Comparison of ENCODE assay signal across 8 mouse cellular contexts in genomic region chr13:47273487-47273886, GRCm38 (mm10).
DNase-seq lines count a peak whose midpoint lies in the region; ATAC-seq lines count a peak whose summit lies in the region.

No protein-coding gene starts in this region.

- no peak for DNase-seq in kidney, adult 9 months
- DNase-seq in embryo, embryonic 9.5 days (ENCODE audit: extremely low spot score): peak; percentile 83
- no peak for DNase-seq in adrenal gland, postnatal 36 days
- DNase-seq in adrenal gland, postnatal 4 days (ENCODE audit: low spot score in 2 of 2): no peak
- DNase-seq in kidney, postnatal 25 days: no peak

- no peak overlapping the region for H3K27ac ChIP-seq in kidney, embryonic 14.5 days (ENCODE audit: low read depth, low read length)
- no peak overlapping the region for H3K27ac ChIP-seq in intestine, embryonic 16.5 days (ENCODE audit: low read length)
- H3K27ac ChIP-seq in neural tube, embryonic 12.5 days: peak overlapping the region; percentile 3; the same call in 1 of the 2 replicates

- H3K4me1 ChIP-seq in kidney, embryonic 14.5 days (ENCODE audit: control insufficient read depth, insufficient read depth, low read length): peaks cover 10% of the 10 kb centered on the region; the same call in 1 of the 2 replicates
- H3K4me1 ChIP-seq in intestine, embryonic 16.5 days (ENCODE audit: control insufficient read depth, insufficient read depth, low read length): peaks cover 19% of the 10 kb centered on the region
- peaks cover 30% of the 10 kb centered on the region for H3K4me1 ChIP-seq in neural tube, embryonic 12.5 days

- no peak overlapping the region for H3K9ac ChIP-seq in kidney, embryonic 14.5 days (ENCODE audit: low read depth, low read length)
- H3K9ac ChIP-seq in intestine, embryonic 16.5 days (ENCODE audit: low read depth, low read length): peak overlapping the region; percentile 43; the same call in 1 of the 2 replicates
- no peak overlapping the region for H3K9ac ChIP-seq in neural tube, embryonic 12.5 days

- H3K36me3 ChIP-seq in kidney, embryonic 14.5 days (ENCODE audit: control insufficient read depth, insufficient read depth, low read length): no peaks in the 10 kb centered on the region
- H3K36me3 ChIP-seq in intestine, embryonic 16.5 days (ENCODE audit: control insufficient read depth, insufficient read depth, low read length): no peaks in the 10 kb centered on the region
- H3K36me3 ChIP-seq in neural tube, embryonic 12.5 days: no peaks in the 10 kb centered on the region

- H3K4me2 ChIP-seq in kidney, embryonic 14.5 days (replicated peaks; ENCODE audit: low read depth, low read length): peak overlapping the region; percentile 32
- peak overlapping the region; percentile 50 for H3K4me2 ChIP-seq in intestine, embryonic 16.5 days (ENCODE audit: low read depth, low read length)
- peak overlapping the region; percentile 46 for H3K4me2 ChIP-seq in neural tube, embryonic 12.5 days (replicated peaks)

- no peak for ATAC-seq in kidney, embryonic 14.5 days (ENCODE audit: low FRiP score, low TSS enrichment)
- ATAC-seq in intestine, embryonic 16.5 days: peak; percentile 28; the same call in 1 of the 2 replicates
- ATAC-seq in neural tube, embryonic 12.5 days (ENCODE audit: low FRiP score, low read depth): peak; percentile 85

- WGBS in kidney, embryonic 14.5 days: 6% methylated on average over 11 of the region's 11 CpGs
- WGBS in intestine, embryonic 16.5 days: 8% methylated on average over 11 of the region's 11 CpGs
- WGBS in neural tube, embryonic 12.5 days: 1% methylated on average over 11 of the region's 11 CpGs

- no peaks in the 10 kb centered on the region for H3K27me3 ChIP-seq in kidney, embryonic 14.5 days (ENCODE audit: control insufficient read depth, insufficient read depth, low read length)
- H3K27me3 ChIP-seq in intestine, embryonic 16.5 days (replicated peaks; ENCODE audit: control insufficient read depth, insufficient read depth, low read length): no peaks in the 10 kb centered on the region
- H3K27me3 ChIP-seq in neural tube, embryonic 12.5 days (replicated peaks): no peaks in the 10 kb centered on the region

- H3K4me3 ChIP-seq in kidney, embryonic 14.5 days (ENCODE audit: low read length): no peak overlapping the region
- peak overlapping the region; percentile 17 for H3K4me3 ChIP-seq in intestine, embryonic 16.5 days (ENCODE audit: low read length)
- no peak overlapping the region for H3K4me3 ChIP-seq in neural tube, embryonic 12.5 days

- no peaks in the 10 kb centered on the region for H3K9me3 ChIP-seq in kidney, embryonic 14.5 days (ENCODE audit: control insufficient read depth, low read length)
- H3K9me3 ChIP-seq in intestine, embryonic 16.5 days (ENCODE audit: control insufficient read depth, low read length): no peaks in the 10 kb centered on the region
- H3K9me3 ChIP-seq in neural tube, embryonic 12.5 days: no peaks in the 10 kb centered on the region
